ENCODE assay signal across 14 mouse cellular contexts in the genomic region with DNA sequence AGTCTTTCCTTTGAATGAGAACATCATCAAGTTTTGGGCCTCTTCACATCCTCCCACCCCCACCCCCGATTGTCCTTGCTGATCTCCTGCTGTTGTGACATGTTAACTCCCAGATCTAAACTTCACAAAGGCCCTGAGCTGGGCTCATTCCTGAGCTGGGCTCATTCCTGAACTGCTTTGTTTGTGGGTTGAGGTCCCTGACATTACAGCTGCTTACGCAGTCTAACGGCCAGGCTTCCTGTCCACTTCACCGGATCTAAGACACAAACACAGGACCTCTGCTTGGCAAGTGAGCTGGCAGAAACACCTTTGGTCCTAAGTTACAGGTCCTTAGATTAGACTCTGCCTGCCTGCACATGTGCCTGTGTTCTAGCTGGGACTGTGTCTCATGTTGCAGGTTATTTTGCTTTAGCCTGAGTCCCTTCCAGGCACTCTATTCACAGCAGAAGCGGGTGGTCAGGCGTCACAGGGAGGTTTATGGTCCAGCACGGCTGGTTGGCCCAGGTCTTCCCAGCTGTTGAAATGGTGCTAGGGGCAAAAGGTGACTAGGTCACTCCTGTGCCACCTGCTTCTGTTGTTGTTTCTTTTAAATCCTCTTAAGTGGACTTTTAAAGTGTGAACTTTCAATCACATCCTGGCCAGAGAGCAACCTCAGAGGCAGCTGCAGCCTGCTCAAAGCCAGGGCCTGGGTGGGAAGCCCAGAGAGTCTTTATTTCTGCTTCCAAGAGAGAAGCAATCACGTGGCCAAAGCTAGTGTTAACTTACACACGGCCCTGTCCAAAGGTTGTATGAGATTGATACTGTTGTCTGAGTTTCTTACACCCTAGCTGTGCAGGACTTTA.
A peak's percentile ranks its signal among the peaks of the same experiment; 100 is the strongest.
DNase-seq lines count a peak whose midpoint lies in the region; ATAC-seq and TF ChIP-seq lines count a peak whose summit lies in the region.
"Had no signal": no experiment of that assay in that cellular context is flagged by ENCODE, and none has a peak within 500 bp of the region (broad histone marks: within the 10 kb centered on the region; RNA-seq: fewer than 3 reads in every experiment).

No protein-coding gene starts in this region.

- peaks cover 21% of the 10 kb centered on the region for H3K4me1 ChIP-seq in forebrain, embryonic 10.5 days
- 0 out of 2 replicates have a peak, but pooled peaks cover 6% of the 10 kb centered on the region for H3K4me1 ChIP-seq in forebrain, embryonic 13.5 days
- H3K4me1 ChIP-seq in thymus, adult 2 months (replicated peaks; ENCODE audit: control insufficient read depth, insufficient read depth, low read length): no peaks in the 10 kb centered on the region
- no peaks in the 10 kb centered on the region for H3K4me1 ChIP-seq in stomach, postnatal 0 days (replicated peaks; ENCODE audit: control insufficient read depth, insufficient read depth)

- no peaks in the 10 kb centered on the region for H3K9me3 ChIP-seq in forebrain, embryonic 10.5 days
- H3K9me3 ChIP-seq in forebrain, embryonic 13.5 days (replicated peaks): no peaks in the 10 kb centered on the region
- no peaks in the 10 kb centered on the region for H3K9me3 ChIP-seq in stomach, postnatal 0 days (ENCODE audit: control insufficient read depth, low read length)
- H3K9me3 ChIP-seq: G1E had no signal

- peak; percentile 44 for DNase-seq in forebrain, embryonic 10.5 days (ENCODE audit: extremely low spot score, low spot score)
- peak; percentile 19 for DNase-seq in thymus, postnatal 14 days
- no peak for DNase-seq in thymus, adult 2 months
- DNase-seq in kidney, postnatal 4 days: peak; percentile 37 to 60
- DNase-seq in stomach, postnatal 0 days (ENCODE audit: low spot score): no peak
- DNase-seq in spleen, adult 18-20 months: no peak
- DNase-seq: adrenal gland, postnatal 14 days; cerebellum, adult 11-12 months; heart, adult 18-20 months had no signal

- no peak overlapping the region for H3K9ac ChIP-seq in forebrain, embryonic 13.5 days
- no peak overlapping the region for H3K9ac ChIP-seq in stomach, postnatal 0 days (ENCODE audit: low read length)
- H3K9ac ChIP-seq: hindbrain, embryonic 14.5 days had no signal

- 9% methylated on average over 9 of the region's 9 CpGs for WGBS in forebrain, embryonic 10.5 days
- WGBS in forebrain, embryonic 13.5 days: 11% methylated on average over 9 of the region's 9 CpGs
- 66% methylated on average over 9 of the region's 9 CpGs for WGBS in thymus, adult 2 months
- 25% methylated on average over 9 of the region's 9 CpGs for WGBS in stomach, postnatal 0 days

- no peak for TF ChIP-seq CTCF in thymus, adult 2 months (IDR thresholded peaks at IDR 0.05; ENCODE audit: borderline replicate concordance, control insufficient read depth, extremely low read depth, insufficient read depth, low read length, poor library complexity)
- no peak for TF ChIP-seq CTCF in stomach, postnatal 0 days (IDR thresholded peaks at IDR 0.05; ENCODE audit: low read depth)

- no peak overlapping the region for H3K4me3 ChIP-seq in forebrain, embryonic 10.5 days
- no peak overlapping the region for H3K4me3 ChIP-seq in forebrain, embryonic 13.5 days
- H3K4me3 ChIP-seq in thymus, adult 2 months (ENCODE audit: control insufficient read depth, insufficient read depth, low read length): no peak overlapping the region
- H3K4me3 ChIP-seq in stomach, postnatal 0 days (ENCODE audit: low read depth, low read length): no peak overlapping the region

- no peaks in the 10 kb centered on the region for H3K36me3 ChIP-seq in forebrain, embryonic 10.5 days (replicated peaks)
- H3K36me3 ChIP-seq in forebrain, embryonic 13.5 days (ENCODE audit: poor library complexity, severe bottlenecking): no peaks in the 10 kb centered on the region
- H3K36me3 ChIP-seq in thymus, adult 2 months (ENCODE audit: control insufficient read depth, insufficient read depth, low read length): no peaks in the 10 kb centered on the region
- no peaks in the 10 kb centered on the region for H3K36me3 ChIP-seq in stomach, postnatal 0 days (ENCODE audit: control insufficient read depth, insufficient read depth, low read length)
- H3K36me3 ChIP-seq: G1E had no signal

- ATAC-seq in forebrain, embryonic 13.5 days: no peak
- ATAC-seq in stomach, postnatal 0 days (ENCODE audit: low FRiP score, low TSS enrichment): peak; percentile 66
- ATAC-seq in monocyte, adult 5-6 weeks (replicated peaks; ENCODE audit: insufficient number of reproducible peaks, low FRiP score, low TSS enrichment, poor library complexity, severe bottlenecking): no peak

- peaks cover 86% of the 10 kb centered on the region for H3K27me3 ChIP-seq in forebrain, embryonic 10.5 days (ENCODE audit: poor library complexity, severe bottlenecking)
- peaks cover 73% of the 10 kb centered on the region for H3K27me3 ChIP-seq in forebrain, embryonic 13.5 days
- no peaks in the 10 kb centered on the region for H3K27me3 ChIP-seq in thymus, adult 2 months (ENCODE audit: control insufficient read depth, insufficient read depth, low read length)
- no peaks in the 10 kb centered on the region for H3K27me3 ChIP-seq in stomach, postnatal 0 days (ENCODE audit: control insufficient read depth, insufficient read depth, low read length)

- TF ChIP-seq POLR2A in thymus, adult 2 months (IDR thresholded peaks at IDR 0.05; ENCODE audit: control insufficient read depth, extremely low read depth, insufficient read depth, low read length, poor library complexity): no peak

- TF ChIP-seq EP300 in stomach, postnatal 0 days (optimal IDR thresholded peaks at IDR 0.05): no peak

- no peak overlapping the region for H3K4me2 ChIP-seq in forebrain, embryonic 13.5 days
- H3K4me2 ChIP-seq in stomach, postnatal 0 days (replicated peaks; ENCODE audit: low read depth): no peak overlapping the region
- H3K4me2 ChIP-seq: hindbrain, embryonic 14.5 days had no signal

- peak overlapping the region; percentile 67 for H3K27ac ChIP-seq in forebrain, embryonic 10.5 days
- H3K27ac ChIP-seq in forebrain, embryonic 13.5 days: no peak overlapping the region
- H3K27ac ChIP-seq in thymus, adult 2 months (ENCODE audit: control insufficient read depth, insufficient read depth, low read length): no peak overlapping the region
- H3K27ac ChIP-seq in stomach, postnatal 0 days (replicated peaks): no peak overlapping the region
- H3K27ac ChIP-seq: hindbrain, embryonic 14.5 days; macrophage had no signal

Comparison
In these comparisons a context has a peak if more than half of its experiments do, and no peak if none do; other contexts are left out.
1. DNase-seq: peak in forebrain, embryonic 10.5 days (single experiment), thymus, postnatal 14 days (single experiment) and kidney, postnatal 4 days (2 of 2); none in thymus, adult 2 months (single experiment), stomach, postnatal 0 days (single experiment) and spleen, adult 18-20 months (0 of 2).